Mouse (Mus musculus) liver, adult 2 months (tissue): ENCODE data around the gene Vti1a. TPM values are rescaled to one million over a fixed set of nuclear protein-coding genes. Genes with fewer than 3 reads are reported as not detected.
A peak's percentile ranks its signal among the peaks of the same experiment; 100 is the strongest.

ENCODE experiments used
- DNase-seq: peaks from one replicate; pipeline ENCODE4 v3.0.0-alpha.2; 2011; ENCODE audit warnings: low read depth, low spot score; ENCODE audit errors: extremely low read depth
- H3K27ac ChIP-seq: fragments of 200-500 bp; replicated peaks from 2 replicates; pipeline ENCODE4 v1.5.1; 2012; ENCODE audit warnings: low read depth, mild to moderate bottlenecking, control low read depth, inconsistent platforms, low read length; ENCODE audit not compliant: insufficient read depth
- H3K27me3 ChIP-seq: fragments of 200-500 bp; 2 replicates; pipeline ENCODE4 v1.6.1; 2012; ENCODE audit warnings: mild to moderate bottlenecking, moderate library complexity, low read length, inconsistent platforms; ENCODE audit not compliant: control insufficient read depth, insufficient read depth
- H3K36me3 ChIP-seq: fragments of 200-500 bp; 2 replicates; pipeline ENCODE4 v1.6.1; 2012; ENCODE audit warnings: low read length, inconsistent platforms; ENCODE audit not compliant: control insufficient read depth, insufficient read depth
- H3K4me1 ChIP-seq: fragments of 200-500 bp; 2 replicates; pipeline ENCODE4 v1.6.1; 2011; ENCODE audit warnings: low read length; ENCODE audit not compliant: control insufficient read depth, insufficient read depth
- H3K4me3 ChIP-seq: fragments of 200-500 bp; 2 replicates; pipeline ENCODE4 v1.5.1; 2011; ENCODE audit warnings: low read depth, mild to moderate bottlenecking, control low read depth, low read length, moderate library complexity; ENCODE audit not compliant: insufficient read depth
- H3K79me2 ChIP-seq: fragments of 200-500 bp; 2 replicates; pipeline ENCODE4 v1.6.1; 2012; ENCODE audit warnings: inconsistent platforms, mild to moderate bottlenecking, low read length, moderate library complexity; ENCODE audit not compliant: control insufficient read depth, insufficient read depth
- H3K9ac ChIP-seq: fragments of 200-500 bp; 2 replicates; pipeline ENCODE4 v1.6.1; 2012; ENCODE audit warnings: low read depth, mild to moderate bottlenecking, control low read depth, inconsistent platforms, low read length
- CTCF ChIP-seq: fragments of 200-500 bp; IDR thresholded peaks from 2 replicates; pipeline ENCODE4 v1.5.1; 2011; ENCODE audit warnings: low read depth, low read length, control low read depth
- POLR2A ChIP-seq: fragments of 200-500 bp; IDR thresholded peaks from 2 replicates; pipeline ENCODE4 v1.6.1; 2011; ENCODE audit warnings: low read length, control low read depth; ENCODE audit not compliant: insufficient read depth; ENCODE audit errors: extremely low read depth
- WGBS: fragments of 180-500 bp; shearing (Covaris S2); methylation state at CpG from one replicate; pipeline ENCODE4 v1.1.7; 2018; 5-methylcytosine and 5-hydroxymethylcytosine counted together
- polyA plus RNA-seq: library from polyadenylated mRNA; depleted of rRNA; stranded (reverse); fragments of >200 nt; gene quantifications from 2 replicates; pipeline ENCODE4 v1.2.3, GENCODE M21; 2012
- total RNA-seq: library from RNA; depleted of rRNA; stranded (reverse); fragments of >200 nt; gene quantifications from 2 replicates; pipeline ENCODE4 v1.2.3, GENCODE M21; 2014

Gene Vti1a
- total and polyA plus RNA-seq, 2 experiments: 6.1 to 14.8 TPM

- Histone ChIP-seq H3K79me2 (no peaks in the 10 kb centered on the region), H3K27me3 (no peaks in the 10 kb centered on the region), H3K4me1 (peaks cover 8% of the 10 kb centered on the region), H3K9ac (no peak overlapping the region), H3K36me3 (no peaks in the 10 kb centered on the region), H3K4me3 (no peak overlapping the region), H3K27ac (no peak overlapping the region)
- no peak for TF ChIP-seq POLR2A
- TF ChIP-seq CTCF: no peak
- DNase-seq: peak; percentile 26
- 31% methylated on average over 5 of the region's 5 CpGs for WGBS
These were observed 167.4 kb downstream of the Vti1a start for GRCm38 (mm10) chr19:55483526-55483925.

GRCm38 (mm10) chr19:55484559-55484958, 168.5 kb downstream of the Vti1a start:
- H3K27me3 ChIP-seq: no peaks in the 10 kb centered on the region
- no peaks in the 10 kb centered on the region for H3K36me3 ChIP-seq
- no peak overlapping the region for H3K9ac ChIP-seq
- WGBS: 37% methylated on average over 6 of the region's 6 CpGs
- H3K4me3 ChIP-seq: no peak overlapping the region
- no peak overlapping the region for H3K27ac ChIP-seq
- H3K4me1 ChIP-seq: peaks cover 8% of the 10 kb centered on the region
- H3K79me2 ChIP-seq: no peaks in the 10 kb centered on the region
- TF ChIP-seq CTCF: no peak
- no peak for TF ChIP-seq POLR2A
- DNase-seq: peak; percentile 43

- TF ChIP-seq CTCF: no peak
- no peak for TF ChIP-seq POLR2A
- WGBS: 82% methylated on average over 4 of the region's 4 CpGs
- no peak overlapping the region for H3K4me3 ChIP-seq
These were observed 170.4 kb downstream of the Vti1a start for GRCm38 (mm10) chr19:55486473-55486872.

GRCm38 (mm10) chr19:55491126-55492076, 175.3 kb downstream of the Vti1a start:
- Histone ChIP-seq H3K4me1 (peaks cover 11% of the 10 kb centered on the region), H3K27ac (no peak overlapping the region), H3K4me3 (no peak overlapping the region), H3K9ac (no peak overlapping the region), H3K79me2 (no peaks in the 10 kb centered on the region), H3K27me3 (no peaks in the 10 kb centered on the region), H3K36me3 (no peaks in the 10 kb centered on the region)
- WGBS: 27% methylated on average over 15 of the region's 15 CpGs
- peak; percentile 83 for DNase-seq
- TF ChIP-seq CTCF (no peak), POLR2A (no peak)

More at GRCm38 (mm10) chr19:55486473-55486872, 170.4 kb downstream of the Vti1a start:
- no peaks in the 10 kb centered on the region for H3K27me3 ChIP-seq
- H3K36me3 ChIP-seq: no peaks in the 10 kb centered on the region
- H3K27ac ChIP-seq: no peak overlapping the region
- no peak overlapping the region for H3K9ac ChIP-seq
- H3K79me2 ChIP-seq: no peaks in the 10 kb centered on the region
- H3K4me1 ChIP-seq: peaks cover 7% of the 10 kb centered on the region
- DNase-seq: no peak

GRCm38 (mm10) chr19:55496333-55496732, 180.2 kb downstream of the Vti1a start:
- 79% methylated on average over 9 of the region's 9 CpGs for WGBS

More at GRCm38 (mm10) chr19:55496333-55496732, 180.2 kb downstream of the Vti1a start:
- H3K79me2 ChIP-seq: no peaks in the 10 kb centered on the region
- no peaks in the 10 kb centered on the region for H3K36me3 ChIP-seq
- H3K9ac ChIP-seq: no peak overlapping the region
- no peaks in the 10 kb centered on the region for H3K27me3 ChIP-seq
- H3K4me3 ChIP-seq: no peak overlapping the region
- peaks cover 6% of the 10 kb centered on the region; the same call in 1 of the 2 replicates for H3K4me1 ChIP-seq
- H3K27ac ChIP-seq: no peak overlapping the region
- TF ChIP-seq POLR2A (no peak), CTCF (no peak)
- no peak for DNase-seq
